Mouse (Mus musculus) kidney, adult 2 months (tissue): Measurements from ENCODE around the gene Ice2.

Experiments used
- CTCF ChIP-seq: fragments of 200-500 bp; conservative IDR thresholded peaks from 2 replicates; pipeline ENCODE4 v1.5.1; 2011; ENCODE audit warnings: low read depth, mild to moderate bottlenecking, control low read depth, low read length, moderate library complexity, mixed read lengths; ENCODE audit not compliant: insufficient read depth, insufficient read length
- POLR2A ChIP-seq: fragments of 200-500 bp; IDR thresholded peaks from one replicate; pipeline ENCODE4 v1.6.1; 2011; ENCODE audit warnings: low read depth, low read length, control low read depth

DNA sequence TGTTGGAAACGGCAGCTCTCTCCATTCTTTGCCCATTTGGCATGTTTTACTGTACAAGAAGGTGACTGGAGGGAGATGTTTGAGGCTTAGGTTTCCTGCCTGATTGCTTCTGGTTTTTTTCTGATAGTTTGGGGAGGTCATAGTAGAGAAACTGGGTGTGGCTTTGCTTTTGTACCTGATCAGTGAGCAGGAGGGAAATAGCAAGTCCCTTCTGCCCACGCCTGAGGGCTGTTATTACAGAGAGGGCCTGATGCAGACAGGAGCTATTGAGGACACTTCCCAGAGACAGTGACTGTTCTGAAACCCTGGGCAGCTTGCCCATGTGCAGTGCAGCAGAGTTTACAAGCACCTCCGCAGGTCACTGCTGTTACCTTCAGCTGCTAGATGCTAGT is 20.1 kb upstream of the Ice2 start:
- no peak for TF ChIP-seq POLR2A
- TF ChIP-seq CTCF, result no peak
